Mouse (Mus musculus) thymus, adult 2 months (tissue): ENCODE data around the gene Gal. TPM values are rescaled to one million over a fixed set of nuclear protein-coding genes. Genes with fewer than 3 reads are reported as not detected.

Source experiments
- DNase-seq: peaks from one replicate; pipeline ENCODE4 v3.0.0; 2021
- H3K27ac ChIP-seq: fragments of 200-500 bp; 2 replicates; pipeline ENCODE4 v1.5.1; 2012; ENCODE audit warnings: low read length, control low read depth; ENCODE audit not compliant: control insufficient read depth, insufficient read depth
- H3K27me3 ChIP-seq: fragments of 200-500 bp; 2 replicates; pipeline ENCODE4 v1.6.1; 2012; ENCODE audit warnings: mild to moderate bottlenecking, low read length, moderate library complexity, mixed read lengths; ENCODE audit not compliant: control insufficient read depth, insufficient read depth
- H3K36me3 ChIP-seq: fragments of 200-500 bp; 2 replicates; pipeline ENCODE4 v1.6.1; 2012; ENCODE audit warnings: mild to moderate bottlenecking, low read length, moderate library complexity; ENCODE audit not compliant: control insufficient read depth, insufficient read depth
- H3K4me1 ChIP-seq: fragments of 200-500 bp; replicated peaks from 2 replicates; pipeline ENCODE4 v1.6.1; 2012; ENCODE audit warnings: low read length; ENCODE audit not compliant: control insufficient read depth, insufficient read depth
- H3K4me3 ChIP-seq: fragments of 200-500 bp; 2 replicates; pipeline ENCODE4 v1.5.1; 2012; ENCODE audit warnings: mild to moderate bottlenecking, low read length, control low read depth, moderate library complexity; ENCODE audit not compliant: control insufficient read depth, insufficient read depth
- CTCF ChIP-seq: fragments of 200-500 bp; IDR thresholded peaks from 2 replicates; pipeline ENCODE4 v1.5.1; 2012; ENCODE audit warnings: mild to moderate bottlenecking, control low read depth, low read length, moderate library complexity, borderline replicate concordance; ENCODE audit not compliant: control insufficient read depth, poor library complexity, insufficient read depth; ENCODE audit errors: extremely low read depth
- POLR2A ChIP-seq: fragments of 200-500 bp; IDR thresholded peaks from 2 replicates; pipeline ENCODE4 v1.6.1; 2012; ENCODE audit warnings: mild to moderate bottlenecking, low read length, control low read depth, moderate library complexity; ENCODE audit not compliant: control insufficient read depth, poor library complexity, insufficient read depth; ENCODE audit errors: extremely low read depth
- WGBS: fragments of 180-500 bp; shearing (Covaris S2); methylation state at CpG from one replicate; pipeline ENCODE4 v1.1.7; 2018; 5-methylcytosine and 5-hydroxymethylcytosine counted together
- polyA plus RNA-seq: library from polyadenylated mRNA; depleted of rRNA; stranded (reverse); fragments of >200 nt; gene quantifications from 2 replicates; pipeline ENCODE4 v1.2.3, GENCODE M21; 2012

The Gal gene
- polyA plus RNA-seq, 1 experiment = 3.4 TPM

GRCm38 (mm10) chr19:3422981-3423380, 8.6 kb upstream of the Gal start:
- Histone ChIP-seq H3K27me3 (no peaks in the 10 kb centered on the region), H3K4me3 (no peak overlapping the region), H3K4me1 (peaks cover 2% of the 10 kb centered on the region; the same call in 1 of the 2 replicates), H3K36me3 (no peaks in the 10 kb centered on the region), H3K27ac (no peak overlapping the region)
- TF ChIP-seq CTCF (no peak), POLR2A (no peak)
- WGBS = 17% methylated on average over 4 of the region's 4 CpGs
- no peak for DNase-seq

DNA sequence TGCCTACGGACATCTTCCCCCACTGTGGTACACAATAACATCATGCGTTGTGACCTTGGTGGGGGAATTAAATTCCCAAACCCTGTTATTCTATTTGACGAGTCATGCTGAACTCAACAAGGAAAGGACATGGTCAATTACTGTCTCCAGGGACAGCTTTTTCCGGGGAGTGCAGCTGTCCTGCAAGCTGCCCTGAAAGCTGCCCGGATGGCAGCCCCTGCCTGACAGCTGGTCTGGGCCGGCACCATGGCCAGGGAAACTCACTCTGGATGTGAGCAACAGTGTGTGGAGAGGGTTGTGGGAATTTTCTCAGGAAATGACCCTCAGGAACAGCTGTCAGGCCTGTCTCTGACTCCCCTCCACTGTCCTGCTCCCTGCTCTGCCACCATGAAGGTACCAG, 8.1 kb upstream of the Gal start:
- 95% methylated on average over 6 of the region's 6 CpGs for whole genome bisulfite sequencing
- no peak overlapping the region for H3K27ac ChIP-seq
- H3K4me3 ChIP-seq = no peak overlapping the region
- no peaks in the 10 kb centered on the region for H3K27me3 ChIP-seq
- no peak for DNase-seq
- TF ChIP-seq CTCF (no peak), POLR2A (no peak)
- H3K4me1 ChIP-seq = peaks cover 2% of the 10 kb centered on the region; the same call in 1 of the 2 replicates
- H3K36me3 ChIP-seq = no peaks in the 10 kb centered on the region

- Histone ChIP-seq H3K36me3 (no peaks in the 10 kb centered on the region), H3K4me3 (no peak overlapping the region), H3K27ac (no peak overlapping the region), H3K27me3 (no peaks in the 10 kb centered on the region; the same call in 1 of the 2 replicates), H3K4me1 (peaks cover 2% of the 10 kb centered on the region; the same call in 1 of the 2 replicates)
- TF ChIP-seq CTCF = no peak
- no peak for TF ChIP-seq POLR2A
- 67% methylated on average over 5 of the region's 5 CpGs for WGBS
- no peak for DNase-seq
These were observed 4.9 kb upstream of the Gal start for GRCm38 (mm10) chr19:3419251-3419650.

- Histone ChIP-seq H3K4me1 (no peaks in the 10 kb centered on the region; the same call in 1 of the 2 replicates), H3K27me3 (no peaks in the 10 kb centered on the region), H3K36me3 (no peaks in the 10 kb centered on the region), H3K27ac (no peak overlapping the region), H3K4me3 (no peak overlapping the region)
- no peak for TF ChIP-seq POLR2A
- TF ChIP-seq CTCF = no peak
- 90% methylated on average over 1 of the region's 1 CpGs for WGBS
- DNase-seq = no peak
These were observed 8.6 kb downstream of the Gal start for GRCm38 (mm10) chr19:3405531-3406281.

DNA sequence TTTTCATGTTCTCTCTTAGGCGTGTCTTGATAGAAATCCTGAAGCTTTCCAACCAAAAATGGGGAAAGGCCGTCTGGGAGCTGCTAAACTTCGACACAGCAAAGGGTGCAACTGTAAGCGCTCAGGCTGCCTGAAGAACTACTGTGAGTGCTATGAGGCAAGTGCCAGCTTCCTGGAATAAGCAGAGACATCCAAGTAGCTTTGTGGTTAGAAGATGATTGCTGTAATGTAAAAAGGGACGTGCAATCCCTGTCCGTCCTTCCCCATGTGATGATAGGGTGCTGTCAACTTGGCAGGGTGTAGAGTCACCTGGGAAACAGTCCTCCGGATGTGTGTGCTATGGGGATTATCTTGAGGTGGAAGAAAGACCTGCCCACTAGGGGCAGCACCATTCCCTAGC, 10.3 kb downstream of the Gal start:
- no peaks in the 10 kb centered on the region for H3K27me3 ChIP-seq
- WGBS = 89% methylated on average over 7 of the region's 7 CpGs

DNA sequence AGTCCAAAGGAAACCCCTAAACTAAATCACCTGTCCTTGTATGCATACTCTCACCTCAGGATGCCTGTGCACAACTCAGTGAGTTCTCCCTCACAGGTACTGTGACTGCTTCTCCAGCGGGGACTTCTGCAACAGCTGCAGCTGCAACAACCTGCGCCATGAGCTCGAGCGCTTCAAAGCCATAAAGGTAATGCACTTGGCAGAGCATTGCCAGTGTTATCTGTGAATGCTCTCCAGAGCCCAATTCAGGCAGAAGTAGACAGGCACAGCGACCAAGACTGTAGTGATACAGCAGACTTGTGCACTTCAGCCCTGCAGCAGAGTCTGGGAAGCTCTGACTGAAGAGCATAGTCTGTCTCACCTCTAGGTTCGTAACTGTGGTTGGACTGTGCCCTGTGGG, 12.0 kb downstream of the Gal start:
- Histone ChIP-seq H3K36me3 (no peaks in the 10 kb centered on the region), H3K4me1 (no peaks in the 10 kb centered on the region; the same call in 1 of the 2 replicates), H3K27me3 (no peaks in the 10 kb centered on the region), H3K4me3 (no peak overlapping the region), H3K27ac (no peak overlapping the region)
- DNase-seq = no peak
- 78% methylated on average over 6 of the region's 6 CpGs for WGBS
- TF ChIP-seq POLR2A = no peak
- TF ChIP-seq CTCF = no peak

More for the DNA sequence above, 10.3 kb downstream of the Gal start:
- Histone ChIP-seq H3K4me1 (no peaks in the 10 kb centered on the region; the same call in 1 of the 2 replicates), H3K27ac (no peak overlapping the region), H3K4me3 (no peak overlapping the region), H3K36me3 (no peaks in the 10 kb centered on the region)
- TF ChIP-seq POLR2A (no peak), CTCF (no peak)
- DNase-seq = no peak
